ENCODE assay signal across 10 mouse cellular contexts in genomic region chr1:168291001-168291642, GRCm38 (mm10).
DNase-seq lines count a peak whose midpoint lies in the region; ATAC-seq and TF ChIP-seq lines count a peak whose summit lies in the region.
"Had no signal": no experiment of that assay in that cellular context is flagged by ENCODE, and none has a peak within 500 bp of the region (broad histone marks: within the 10 kb centered on the region; RNA-seq: fewer than 3 reads in every experiment).

No protein-coding gene starts in this region.

- H3K27ac ChIP-seq in forebrain, embryonic 15.5 days (replicated peaks) = peak overlapping the region; percentile 66
- H3K27ac ChIP-seq in hindbrain, embryonic 13.5 days = peak overlapping the region; percentile 67
- peak overlapping the region; percentile 16; the same call in 1 of the 2 replicates for H3K27ac ChIP-seq in olfactory bulb, adult 2 months (ENCODE audit: insufficient read depth, low read depth, low read length)
- H3K27ac ChIP-seq: limb, embryonic 13.5 days had no signal

- peaks cover 66% of the 10 kb centered on the region for H3K4me1 ChIP-seq in forebrain, embryonic 15.5 days
- peaks cover 73% of the 10 kb centered on the region for H3K4me1 ChIP-seq in hindbrain, embryonic 13.5 days (replicated peaks)
- peaks cover 37% of the 10 kb centered on the region for H3K4me1 ChIP-seq in lung, adult 2 months (ENCODE audit: control insufficient read depth, insufficient read depth, low read length)
- peaks cover 33% of the 10 kb centered on the region for H3K4me1 ChIP-seq in olfactory bulb, adult 2 months (ENCODE audit: control insufficient read depth, insufficient read depth, low read length)

- no peaks in the 10 kb centered on the region for H3K9me3 ChIP-seq in forebrain, embryonic 15.5 days
- H3K9me3 ChIP-seq in hindbrain, embryonic 13.5 days = no peaks in the 10 kb centered on the region
- H3K9me3 ChIP-seq: limb, embryonic 13.5 days had no signal

- 0 out of 2 replicates have a peak, but pooled peaks have one; percentile 14 for ATAC-seq in forebrain, embryonic 15.5 days (replicated peaks)
- ATAC-seq in hindbrain, embryonic 13.5 days (ENCODE audit: low FRiP score) = 0 out of 2 replicates have a peak, but pooled peaks have one; percentile 14

- WGBS in forebrain, embryonic 15.5 days = 31% methylated on average over 11 of the region's 11 CpGs
- 33% methylated on average over 11 of the region's 11 CpGs for WGBS in hindbrain, embryonic 13.5 days
- 38% methylated on average over 11 of the region's 11 CpGs for WGBS in lung, adult 2 months
- 14% methylated on average over 11 of the region's 11 CpGs for WGBS in olfactory bulb, adult 2 months

- TF ChIP-seq POLR2A in lung, adult 2 months (IDR thresholded peaks at IDR 0.05; ENCODE audit: borderline replicate concordance, extremely low read depth, low read depth, low read length) = no peak
- TF ChIP-seq POLR2A in olfactory bulb, adult 2 months (IDR thresholded peaks at IDR 0.05; ENCODE audit: insufficient read depth, low read depth, low read length) = no peak

- H3K36me3 ChIP-seq in forebrain, embryonic 15.5 days = no peaks in the 10 kb centered on the region
- no peaks in the 10 kb centered on the region for H3K36me3 ChIP-seq in hindbrain, embryonic 13.5 days
- H3K36me3 ChIP-seq: limb, embryonic 13.5 days had no signal

- no peak overlapping the region for H3K4me3 ChIP-seq in forebrain, embryonic 15.5 days
- no peak overlapping the region for H3K4me3 ChIP-seq in hindbrain, embryonic 13.5 days
- H3K4me3 ChIP-seq in lung, adult 2 months (replicated peaks; ENCODE audit: extremely low read depth, low read depth, low read length) = no peak overlapping the region
- H3K4me3 ChIP-seq in olfactory bulb, adult 2 months (ENCODE audit: insufficient read depth, low read depth, low read length) = no peak overlapping the region
- H3K4me3 ChIP-seq: limb, embryonic 13.5 days had no signal

- H3K4me2 ChIP-seq in forebrain, embryonic 15.5 days (replicated peaks) = no peak overlapping the region
- H3K4me2 ChIP-seq in hindbrain, embryonic 13.5 days = no peak overlapping the region
- H3K4me2 ChIP-seq: limb, embryonic 13.5 days had no signal

- H3K9ac ChIP-seq in forebrain, embryonic 15.5 days (replicated peaks) = no peak overlapping the region
- no peak overlapping the region; the same call in 1 of the 2 replicates for H3K9ac ChIP-seq in hindbrain, embryonic 13.5 days
- H3K9ac ChIP-seq: limb, embryonic 13.5 days had no signal

- TF ChIP-seq CTCF in lung, adult 2 months (IDR thresholded peaks at IDR 0.05; ENCODE audit: insufficient read depth, low read length) = no peak
- TF ChIP-seq CTCF in olfactory bulb, adult 2 months (IDR thresholded peaks at IDR 0.05; ENCODE audit: insufficient read depth, low read depth, low read length) = no peak

- DNase-seq in layer of hippocampus, adult 11-12 months (ENCODE audit: low spot score) = peak; percentile 31
- DNase-seq in layer of hippocampus, adult 18-20 months (ENCODE audit: low spot score in 2 of 2) = no peak
- DNase-seq in adrenal gland, adult 8-10 months = peak; percentile 81
- DNase-seq in lung, adult 2 months = peak; percentile 30
- no peak for DNase-seq in layer of hippocampus, postnatal 36 days

- no peaks in the 10 kb centered on the region for H3K27me3 ChIP-seq in forebrain, embryonic 15.5 days
- H3K27me3 ChIP-seq in hindbrain, embryonic 13.5 days = no peaks in the 10 kb centered on the region
- H3K27me3 ChIP-seq: CH12.LX had no signal

Comparison
In these comparisons a context has a peak if more than half of its experiments do, and no peak if none do; other contexts are left out.
1. DNase-seq: peak in layer of hippocampus, adult 11-12 months (single experiment), adrenal gland, adult 8-10 months (single experiment) and lung, adult 2 months (single experiment); none in layer of hippocampus, adult 18-20 months (0 of 2) and layer of hippocampus, postnatal 36 days (0 of 2).
2. H3K27ac ChIP-seq: peak in every context shown above with its lines; median percentile 67 in hindbrain, embryonic 13.5 days; 66 in forebrain, embryonic 15.5 days; 16 in olfactory bulb, adult 2 months.